Mouse (Mus musculus) embryonic fibroblast, embryonic 13.5 days (primary cell): ENCODE measurements around the gene Rbms3. TPM values are rescaled to one million over a fixed set of nuclear protein-coding genes. Genes with fewer than 3 reads are reported as not detected.
A peak's percentile ranks its signal among the peaks of the same experiment; 100 is the strongest.

Source experiments
- H3K27ac ChIP-seq: 2 replicates; pipeline ENCODE4 v1.5.1; 2012; ENCODE audit warnings: low read length, control low read depth, inconsistent platforms; ENCODE audit not compliant: insufficient read depth
- H3K4me1 ChIP-seq: 2 replicates; pipeline ENCODE4 v1.6.1; 2011; ENCODE audit warnings: low read length; ENCODE audit not compliant: control insufficient read depth, insufficient read depth
- H3K4me3 ChIP-seq: 2 replicates; pipeline ENCODE4 v1.5.1; 2011; ENCODE audit warnings: mild to moderate bottlenecking, control low read depth, low read length; ENCODE audit not compliant: insufficient read depth
- CTCF ChIP-seq: IDR thresholded peaks from 2 replicates; pipeline ENCODE4 v1.5.1; 2011; ENCODE audit warnings: mild to moderate bottlenecking, control low read depth, low read length, moderate library complexity, borderline replicate concordance; ENCODE audit not compliant: insufficient read depth
- POLR2A ChIP-seq: IDR thresholded peaks from 2 replicates; pipeline ENCODE4 v1.6.1; 2011; ENCODE audit warnings: low read depth, mild to moderate bottlenecking, control low read depth, low read length, moderate library complexity
- polyA plus RNA-seq: library from polyadenylated mRNA; stranded (reverse); fragments of >200 nt; gene quantifications from 2 replicates; pipeline ENCODE4 v1.2.4, GENCODE M21; 2011; ENCODE audit warnings: low read depth; ENCODE audit not compliant: missing spikeins, insufficient read length

Rbms3 gene
- polyA plus RNA-seq, 1 experiment = 114 TPM

DNA sequence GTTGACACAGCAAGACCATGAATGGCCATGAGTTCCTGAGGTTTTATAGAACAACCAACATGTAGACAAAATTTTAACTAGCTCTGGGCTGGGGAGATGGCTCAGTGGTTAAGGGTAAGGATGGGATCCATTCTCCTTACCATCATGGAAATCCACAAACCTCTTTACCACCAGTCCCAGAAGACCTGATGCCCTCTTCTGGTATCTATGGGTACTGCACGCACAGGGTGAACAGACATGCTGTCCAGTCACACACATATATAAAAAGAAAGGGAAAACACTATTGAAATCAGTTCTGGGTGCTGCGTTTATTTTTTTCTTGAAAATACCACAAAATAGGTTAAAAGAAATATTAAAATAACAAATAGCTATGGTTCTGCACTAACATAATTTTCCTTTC, 577.8 kb downstream of the Rbms3 start:
- TF ChIP-seq POLR2A = no peak
- Histone ChIP-seq H3K4me3 (no peak overlapping the region), H3K27ac (no peak overlapping the region), H3K4me1 (no peaks in the 10 kb centered on the region)

- H3K27ac ChIP-seq = no peak overlapping the region
- H3K4me1 ChIP-seq = no peaks in the 10 kb centered on the region
- TF ChIP-seq POLR2A (no peak), CTCF (no peak)
- H3K4me3 ChIP-seq = no peak overlapping the region
These were observed 581.1 kb downstream of the Rbms3 start for GRCm38 (mm10) chr9:117048641-117049040.

- TF ChIP-seq CTCF (no peak), POLR2A (no peak)
- Histone ChIP-seq H3K4me3 (no peak overlapping the region), H3K27ac (no peak overlapping the region), H3K4me1 (no peaks in the 10 kb centered on the region)
These were observed 587.7 kb downstream of the Rbms3 start for GRCm38 (mm10) chr9:117041993-117042366.

DNA sequence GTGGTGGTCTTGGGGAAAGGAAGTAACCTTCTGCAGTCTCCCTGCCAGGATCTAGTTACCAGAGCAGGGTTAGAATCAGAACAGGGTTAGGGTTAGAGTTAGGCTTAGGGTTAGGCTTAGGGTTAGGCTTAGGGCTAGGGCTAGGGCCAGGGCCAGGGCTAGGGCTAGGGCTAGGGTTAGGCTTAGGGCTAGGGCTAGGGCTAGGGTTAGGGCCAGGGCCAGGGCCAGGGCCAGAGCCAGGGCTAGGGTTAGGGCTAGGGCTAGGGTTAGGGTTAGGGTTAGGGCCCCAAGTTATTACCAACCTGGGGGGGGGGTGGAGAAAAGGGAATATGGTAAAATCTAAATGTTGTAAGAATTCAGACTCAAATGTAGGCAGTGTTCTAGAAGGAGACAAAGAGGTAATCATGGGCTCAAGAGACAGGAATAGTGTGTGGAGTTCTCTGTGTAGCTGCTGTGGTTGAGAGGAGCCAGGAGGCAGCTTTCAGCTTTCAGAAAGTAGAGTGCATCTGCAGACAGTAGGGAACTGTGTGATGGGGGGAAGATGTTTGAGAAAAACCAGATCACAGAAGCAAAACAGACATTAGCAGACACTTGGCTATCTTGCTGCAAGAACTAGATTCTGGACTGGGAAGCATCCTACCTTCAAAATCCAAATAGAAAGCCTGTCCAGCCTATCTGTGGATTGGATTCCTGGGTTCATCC, 588.3 kb downstream of the Rbms3 start:
- no peak overlapping the region for H3K4me3 ChIP-seq
- no peaks in the 10 kb centered on the region for H3K4me1 ChIP-seq
- no peak overlapping the region for H3K27ac ChIP-seq
- TF ChIP-seq CTCF = no peak
- TF ChIP-seq POLR2A = no peak

GRCm38 (mm10) chr9:117039941-117040453, 589.7 kb downstream of the Rbms3 start:
- Histone ChIP-seq H3K4me3 (no peak overlapping the region), H3K4me1 (no peaks in the 10 kb centered on the region), H3K27ac (no peak overlapping the region)
- TF ChIP-seq CTCF (no peak), POLR2A (no peak)

DNA sequence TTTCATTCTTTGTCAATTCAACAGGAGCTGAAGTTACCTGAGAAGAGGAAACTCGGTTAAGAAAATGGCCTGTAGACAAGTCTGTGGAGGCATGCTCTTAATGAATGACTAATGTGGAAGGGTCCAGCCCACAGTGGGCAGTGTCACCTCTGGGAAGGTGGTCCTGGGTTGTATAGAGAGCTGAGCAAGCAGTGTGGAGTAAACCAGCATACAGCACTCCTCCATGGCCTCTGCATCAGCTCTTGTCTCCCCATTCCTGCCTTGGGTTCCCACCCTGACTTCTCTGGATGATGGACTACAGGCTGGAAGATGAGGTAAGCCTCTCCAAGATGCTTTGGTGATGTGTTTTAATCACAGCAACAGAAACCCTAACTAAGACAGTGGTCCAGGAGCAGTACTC, 597.0 kb downstream of the Rbms3 start:
- no peak for TF ChIP-seq POLR2A
- TF ChIP-seq CTCF = no peak
- Histone ChIP-seq H3K4me3 (no peak overlapping the region), H3K27ac (no peak overlapping the region), H3K4me1 (peaks cover 11% of the 10 kb centered on the region)

GRCm38 (mm10) chr9:117031237-117031636, 598.5 kb downstream of the Rbms3 start:
- H3K4me1 ChIP-seq = peaks cover 11% of the 10 kb centered on the region
- H3K4me3 ChIP-seq = no peak overlapping the region
- peak overlapping the region; percentile 12; the same call in 1 of the 2 replicates for H3K27ac ChIP-seq
- TF ChIP-seq POLR2A (no peak), CTCF (no peak)

DNA sequence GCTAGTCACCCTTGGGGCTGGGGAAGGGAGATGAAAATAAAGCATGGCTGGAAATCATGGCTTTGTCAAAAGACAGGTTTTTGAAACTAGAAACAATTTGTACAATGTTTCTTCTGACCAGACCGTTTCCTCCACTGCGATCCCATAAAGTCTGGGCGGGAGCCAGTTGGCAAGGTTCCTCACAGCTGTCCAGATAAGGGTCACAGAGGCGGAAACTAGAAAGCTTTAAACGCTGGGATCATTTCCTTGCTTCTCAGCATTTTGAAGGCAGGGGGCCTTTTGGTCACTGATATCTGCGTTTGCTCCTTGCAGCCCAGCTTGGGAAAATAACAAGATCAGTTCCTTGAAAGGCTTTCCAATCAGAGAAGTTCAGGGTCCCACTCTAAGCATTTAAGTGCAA, 598.9 kb downstream of the Rbms3 start:
- Histone ChIP-seq H3K4me1 (peaks cover 11% of the 10 kb centered on the region), H3K4me3 (no peak overlapping the region), H3K27ac (peak overlapping the region; percentile 12; the same call in 1 of the 2 replicates)
- TF ChIP-seq CTCF (no peak), POLR2A (no peak)

GRCm38 (mm10) chr9:117029953-117030352, 599.8 kb downstream of the Rbms3 start:
- TF ChIP-seq CTCF (no peak), POLR2A (no peak)
- Histone ChIP-seq H3K4me3 (no peak overlapping the region), H3K4me1 (peaks cover 11% of the 10 kb centered on the region), H3K27ac (0 out of 2 replicates have a peak overlapping the region, but pooled peaks have one; percentile 2)

GRCm38 (mm10) chr9:117028586-117028985, 601.1 kb downstream of the Rbms3 start:
- TF ChIP-seq POLR2A (no peak), CTCF (no peak)
- Histone ChIP-seq H3K4me1 (peaks cover 11% of the 10 kb centered on the region), H3K4me3 (no peak overlapping the region), H3K27ac (no peak overlapping the region)

DNA sequence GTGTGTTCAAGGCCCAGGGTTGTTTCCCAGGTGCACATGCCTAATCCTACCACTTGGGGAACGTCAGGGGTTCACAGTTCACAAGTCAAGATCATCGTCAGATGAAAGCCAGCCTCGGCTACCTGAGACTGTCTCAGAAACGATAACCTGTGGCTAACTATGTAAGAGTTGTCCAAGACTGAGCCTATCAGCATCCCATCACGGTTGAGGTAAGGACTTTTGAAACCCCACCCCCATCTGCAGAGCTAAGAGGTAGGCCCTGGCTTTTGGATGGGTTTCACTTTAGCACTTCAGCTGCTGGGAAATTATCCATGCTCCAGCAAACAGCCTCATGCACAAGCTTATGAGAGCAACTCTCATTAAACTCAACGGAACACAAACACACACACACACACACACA, 607.6 kb downstream of the Rbms3 start:
- H3K27ac ChIP-seq = no peak overlapping the region
- no peak overlapping the region for H3K4me3 ChIP-seq
- TF ChIP-seq POLR2A (no peak), CTCF (no peak)

More for the DNA sequence above, 607.6 kb downstream of the Rbms3 start:
- H3K4me1 ChIP-seq = peaks cover 8% of the 10 kb centered on the region
